Mouse (Mus musculus) embryonic facial prominence, embryonic 13.5 days (tissue): ENCODE measurements around the gene Htr2b. TPM values are rescaled to one million over a fixed set of nuclear protein-coding genes. Genes with fewer than 3 reads are reported as not detected.

Source experiments
- ATAC-seq: fragments of 200-750 bp; cut with Nextera tagmentation; 2 replicates; pipeline ENCODE4 v1.8.0; 2017; ENCODE audit warnings: low read depth; ENCODE audit not compliant: insufficient number of reproducible peaks, insufficient read depth, low FRiP score, low TSS enrichment
- H3K27ac ChIP-seq: fragments of 300-500 bp; sonication (generic); 2 replicates; pipeline ENCODE4 v1.5.1; 2015; ENCODE audit warnings: moderate library complexity, mild to moderate bottlenecking, inconsistent platforms
- H3K27me3 ChIP-seq: fragments of 300-500 bp; sonication (generic); 2 replicates; pipeline ENCODE4 v1.6.1; 2015; ENCODE audit warnings: mild to moderate bottlenecking, inconsistent platforms
- H3K36me3 ChIP-seq: fragments of 300-500 bp; sonication (generic); 2 replicates; pipeline ENCODE4 v1.6.1; 2015; ENCODE audit warnings: mild to moderate bottlenecking, inconsistent platforms
- H3K4me1 ChIP-seq: fragments of 300-500 bp; sonication (generic); 2 replicates; pipeline ENCODE4 v1.6.1; 2015; ENCODE audit warnings: inconsistent platforms
- H3K4me2 ChIP-seq: fragments of 300-500 bp; sonication (generic); 2 replicates; pipeline ENCODE4 v1.6.1; 2015; ENCODE audit warnings: moderate library complexity, mild to moderate bottlenecking, inconsistent platforms
- H3K4me3 ChIP-seq: fragments of 300-500 bp; sonication (generic); 2 replicates; pipeline ENCODE4 v1.5.1; 2015; ENCODE audit warnings: mild to moderate bottlenecking, inconsistent platforms
- H3K9ac ChIP-seq: fragments of 300-500 bp; sonication (generic); 2 replicates; pipeline ENCODE4 v1.6.1; 2015; ENCODE audit warnings: mild to moderate bottlenecking, inconsistent platforms
- H3K9me3 ChIP-seq: fragments of 300-500 bp; sonication (generic); 2 replicates; pipeline ENCODE4 v1.6.1; 2016; ENCODE audit warnings: inconsistent platforms
- WGBS: fragments of 180-500 bp; shearing (Covaris S2); methylation state at CpG from one replicate; pipeline ENCODE4 v1.1.7; 2015; ENCODE audit warnings: mixed read lengths; 5-methylcytosine and 5-hydroxymethylcytosine counted together
- polyA plus RNA-seq: library from polyadenylated mRNA; unstranded; fragments of >200 nt; fragmentation: Nextera tagmentation; extraction: Ambion mirVana; gene quantifications from 2 replicates; pipeline ENCODE4 v1.2.1, GENCODE M21; 2015

The Htr2b gene
- polyA plus RNA-seq, 1 experiment from 2014 or later, result 0.81 TPM

GRCm38 (mm10) chr1:86076565-86076964, 35.2 kb downstream of the Htr2b start:
- no peak overlapping the region for H3K4me2 ChIP-seq
- H3K27me3 ChIP-seq, result no peaks in the 10 kb centered on the region
- peaks cover 74% of the 10 kb centered on the region for H3K36me3 ChIP-seq
- 0 out of 2 replicates have a peak, but pooled peaks cover 4% of the 10 kb centered on the region for H3K9me3 ChIP-seq
- no peak overlapping the region for H3K9ac ChIP-seq
- no peak overlapping the region for H3K27ac ChIP-seq
- ATAC-seq, result no peak
- no peaks in the 10 kb centered on the region for H3K4me1 ChIP-seq
- WGBS, result 98% methylated on average over 2 of the region's 2 CpGs
- no peak overlapping the region for H3K4me3 ChIP-seq

GRCm38 (mm10) chr1:86064271-86064991, 47.3 kb downstream of the Htr2b start, which contains the start of gene Psmd1:
Psmd1 (plus strand) TSS chr1:86064387.
- H3K4me1 ChIP-seq, result peaks cover 12% of the 10 kb centered on the region
- H3K4me2 ChIP-seq, result peak within 1 kb of the TSS; percentile 94
- H3K36me3 ChIP-seq, result peaks cover 5% of the 10 kb centered on the region; the same call in 1 of the 2 replicates
- H3K9me3 ChIP-seq, result no peaks in the 10 kb centered on the region
- WGBS, result 0% methylated on average over 44 of the region's 47 CpGs
- no peaks in the 10 kb centered on the region for H3K27me3 ChIP-seq
- H3K9ac ChIP-seq, result peak within 1 kb of the TSS; percentile 99
- peak within 1 kb of the TSS; percentile 78 for H3K27ac ChIP-seq
- peak; percentile 91 for ATAC-seq
- peak within 1 kb of the TSS; percentile 98 for H3K4me3 ChIP-seq

- H3K4me2 ChIP-seq, result no peak overlapping the region
- no peaks in the 10 kb centered on the region for H3K27me3 ChIP-seq
- ATAC-seq, result no peak
- no peaks in the 10 kb centered on the region for H3K9me3 ChIP-seq
- H3K36me3 ChIP-seq, result peaks cover 5% of the 10 kb centered on the region; the same call in 1 of the 2 replicates
- H3K4me3 ChIP-seq, result no peak overlapping the region
- H3K4me1 ChIP-seq, result peaks cover 12% of the 10 kb centered on the region
- 80% methylated on average over 6 of the region's 6 CpGs for WGBS
- no peak overlapping the region for H3K9ac ChIP-seq
- no peak overlapping the region for H3K27ac ChIP-seq
Measured at GRCm38 (mm10) chr1:86062523-86062922, 49.2 kb downstream of the Htr2b start.

- H3K9ac ChIP-seq, result peak overlapping the region; percentile 58
- no peaks in the 10 kb centered on the region for H3K4me1 ChIP-seq
- H3K9me3 ChIP-seq, result no peaks in the 10 kb centered on the region
- H3K27ac ChIP-seq, result no peak overlapping the region
- 12% methylated on average over 21 of the region's 21 CpGs for WGBS
- peak overlapping the region; percentile 41 for H3K4me3 ChIP-seq
- peak overlapping the region; percentile 62 for H3K4me2 ChIP-seq
- H3K27me3 ChIP-seq, result no peaks in the 10 kb centered on the region
- no peaks in the 10 kb centered on the region for H3K36me3 ChIP-seq
- 0 out of 2 replicates have a peak, but pooled peaks have one; percentile 40 for ATAC-seq
Measured at GRCm38 (mm10) chr1:86058856-86059769, 52.7 kb downstream of the Htr2b start.

GRCm38 (mm10) chr1:86056284-86056683, 55.5 kb downstream of the Htr2b start:
- ATAC-seq, result no peak
- WGBS, result 77% methylated on average over 4 of the region's 4 CpGs
- H3K9ac ChIP-seq, result no peak overlapping the region

GRCm38 (mm10) chr1:86054943-86055342, 56.8 kb downstream of the Htr2b start:
- no peaks in the 10 kb centered on the region for H3K4me1 ChIP-seq
- H3K9me3 ChIP-seq, result no peaks in the 10 kb centered on the region
- H3K27ac ChIP-seq, result no peak overlapping the region
- H3K4me3 ChIP-seq, result no peak overlapping the region
- WGBS, result 49% methylated on average over 3 of the region's 3 CpGs
- H3K4me2 ChIP-seq, result no peak overlapping the region
- ATAC-seq, result no peak
- no peaks in the 10 kb centered on the region; the same call in 1 of the 2 replicates for H3K27me3 ChIP-seq
- H3K36me3 ChIP-seq, result no peaks in the 10 kb centered on the region
- H3K9ac ChIP-seq, result no peak overlapping the region

More at GRCm38 (mm10) chr1:86056284-86056683, 55.5 kb downstream of the Htr2b start:
- no peaks in the 10 kb centered on the region for H3K36me3 ChIP-seq
- H3K4me2 ChIP-seq, result no peak overlapping the region
- H3K27me3 ChIP-seq, result no peaks in the 10 kb centered on the region; the same call in 1 of the 2 replicates
- H3K27ac ChIP-seq, result no peak overlapping the region
- H3K4me1 ChIP-seq, result no peaks in the 10 kb centered on the region
- no peaks in the 10 kb centered on the region for H3K9me3 ChIP-seq
- H3K4me3 ChIP-seq, result no peak overlapping the region

- no peak overlapping the region for H3K27ac ChIP-seq
- H3K4me1 ChIP-seq, result no peaks in the 10 kb centered on the region
- 81% methylated on average over 12 of the region's 12 CpGs for WGBS
- no peak overlapping the region for H3K4me2 ChIP-seq
- no peak overlapping the region for H3K9ac ChIP-seq
- no peak overlapping the region for H3K4me3 ChIP-seq
- H3K9me3 ChIP-seq, result no peaks in the 10 kb centered on the region
- no peaks in the 10 kb centered on the region for H3K36me3 ChIP-seq
- ATAC-seq, result no peak
- H3K27me3 ChIP-seq, result peaks cover 9% of the 10 kb centered on the region
Measured at GRCm38 (mm10) chr1:86053198-86053921, 58.4 kb downstream of the Htr2b start.

Other genes starting within 250 kb of the Htr2b start
- gene Itm2c, start 217.7 kb downstream of the Htr2b start, polyA plus RNA-seq, result 282 and 288 TPM in 2 replicates
- 0.39 and 0.50 TPM in 2 replicates for gene 4933407L21Rik, start 183.5 kb downstream of the Htr2b start, polyA plus RNA-seq
- gene Gpr55, start 151.0 kb downstream of the Htr2b start, polyA plus RNA-seq, result 0.08 and 0.14 TPM in 2 replicates
- gene Spata3, start 95.2 kb downstream of the Htr2b start, polyA plus RNA-seq, result not detected in 2 replicates
- 0.42 and 0.61 TPM in 2 replicates for gene 2810459M11Rik, start 66.1 kb downstream of the Htr2b start, polyA plus RNA-seq
- 161 and 174 TPM in 2 replicates for gene Psmd1, start 47.6 kb downstream of the Htr2b start, polyA plus RNA-seq
- not detected in 2 replicates for gene Gm21972, start 21.7 kb upstream of the Htr2b start, polyA plus RNA-seq
- gene Armc9, start 42.8 kb upstream of the Htr2b start, polyA plus RNA-seq, result 31.5 and 32.7 TPM in 2 replicates
- 6.0 and 6.7 TPM in 2 replicates for gene B3gnt7, start 190.9 kb upstream of the Htr2b start, polyA plus RNA-seq
- 390 and 452 TPM in 2 replicates for gene Ncl, start 247.4 kb upstream of the Htr2b start, polyA plus RNA-seq